Mouse (Mus musculus) testis, postnatal 10 days (tissue): ENCODE measurements at regions not wholly inside any gene's neighbourhood (a gene's known extent, or its start where the extent isn't known, plus 50 kb on each side); places are given as distances from the start of the nearest gene placed in this dataset.
"Not testable (repeated sequence)": the region's sequence is repeated elsewhere in the genome, so short reads cannot be mapped to it uniquely, and the experiment has no call there.

ENCODE experiments used
- DNase-seq: peaks from one replicate; pipeline ENCODE4 v3.0.0; 2021; ENCODE audit warnings: low spot score

DNA sequence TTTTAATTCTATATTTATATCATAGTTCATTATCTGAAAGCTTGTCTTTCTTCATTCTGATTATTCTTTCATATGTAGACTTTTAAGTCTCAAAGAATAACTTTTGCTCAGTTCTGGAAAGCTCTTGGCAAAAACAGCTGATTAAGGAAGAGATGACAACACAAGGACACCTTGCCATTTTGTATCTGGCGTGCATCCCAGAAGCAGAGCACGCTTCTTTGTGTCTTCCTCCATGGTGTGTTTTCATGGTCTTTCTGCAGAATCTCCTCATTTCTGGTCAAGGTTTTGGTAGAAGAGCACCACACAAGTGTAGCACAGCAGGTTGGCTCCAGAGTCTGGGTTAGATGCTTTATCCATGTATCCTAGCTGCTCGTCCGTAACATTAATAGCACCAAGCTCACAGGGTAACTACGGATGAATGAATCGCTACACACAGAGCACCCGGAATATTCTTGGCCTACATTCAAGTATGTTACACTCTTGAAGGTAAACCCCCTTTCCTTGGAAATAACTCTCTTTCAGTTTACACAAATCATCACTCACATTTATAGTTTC is 148.9 kb upstream of the Ddhd1 start:
- no peak for DNase-seq

DNA sequence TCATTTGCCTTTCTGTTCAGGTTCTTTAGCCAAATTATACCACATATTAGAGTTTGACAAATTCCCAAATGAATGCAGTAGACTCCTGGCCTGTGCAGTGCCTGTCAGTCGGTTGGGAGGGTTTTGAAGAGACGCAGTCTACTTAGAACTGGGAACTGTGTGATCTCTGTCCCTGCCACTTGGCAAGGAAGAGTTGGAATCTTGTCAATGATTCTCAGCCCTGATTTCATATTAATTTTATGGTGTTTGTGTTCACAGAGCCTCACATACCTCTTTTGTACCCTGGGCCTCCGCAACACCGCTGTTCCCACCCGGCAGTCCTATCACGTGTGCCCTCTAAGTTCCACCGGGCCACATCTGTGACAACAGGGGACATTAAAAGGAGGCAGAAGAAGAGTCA is 149.8 kb upstream of the Ddhd1 start:
- DNase-seq: no peak

DNA sequence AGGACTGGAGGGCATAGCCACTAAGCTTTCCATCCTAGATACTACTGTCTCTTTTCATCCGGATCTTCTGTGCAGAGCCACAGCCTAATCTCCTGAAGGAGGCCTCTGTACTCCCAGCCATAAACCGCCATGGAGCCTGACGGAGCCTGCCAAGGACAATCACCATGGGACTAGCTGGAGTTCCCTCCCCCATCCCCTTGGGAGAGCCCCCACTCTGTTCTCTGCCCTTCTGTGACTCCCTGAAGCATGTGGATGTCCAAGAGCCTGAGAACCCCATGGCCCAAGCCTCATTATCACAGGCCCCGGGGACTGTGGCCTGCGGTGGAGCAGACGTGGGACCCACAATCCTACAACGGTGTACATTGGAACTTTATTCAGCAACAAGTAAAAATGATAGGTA is 151.5 kb upstream of the Ddhd1 start:
- no peak for DNase-seq

DNA sequence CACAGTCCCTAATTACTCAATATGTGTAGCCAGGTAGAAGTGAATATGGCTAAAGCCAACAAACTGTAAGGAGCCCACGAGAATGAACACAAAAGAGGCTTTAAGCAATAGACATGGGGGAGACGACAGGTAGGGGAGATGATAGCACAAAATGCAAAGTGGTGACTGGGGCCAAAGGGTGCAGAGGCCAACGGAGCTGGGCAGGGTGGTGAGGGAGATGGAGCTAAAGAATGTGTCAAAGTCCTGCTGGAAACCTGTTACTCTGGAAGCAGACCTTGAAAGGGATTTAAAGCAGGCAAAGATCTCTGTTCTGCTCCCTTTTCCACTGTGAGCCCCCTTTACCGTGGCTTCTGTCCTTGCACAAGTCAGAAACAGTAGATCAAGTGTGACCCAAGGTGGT is 152.2 kb upstream of the Ddhd1 start:
- DNase-seq: no peak

DNA sequence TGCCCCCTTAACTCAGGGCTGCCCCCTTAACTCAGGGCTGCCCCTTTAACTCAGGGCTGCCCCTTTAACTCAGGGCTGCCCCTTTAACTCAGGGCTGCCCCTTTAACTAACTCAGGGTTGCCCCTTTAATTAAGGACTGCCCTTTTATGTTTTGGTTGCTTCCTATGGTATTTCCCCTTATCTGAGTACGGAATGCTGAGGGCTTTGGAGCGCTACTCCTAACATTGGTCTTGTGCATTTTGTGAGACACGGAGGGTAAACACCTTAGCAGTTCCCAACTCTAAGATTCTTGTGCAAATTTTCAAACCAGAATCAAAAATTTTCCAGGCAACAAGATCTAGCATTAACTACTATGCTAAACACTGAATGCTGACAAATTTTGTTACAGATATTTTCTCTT is 152.7 kb upstream of the Ddhd1 start:
- DNase-seq: no peak

DNA sequence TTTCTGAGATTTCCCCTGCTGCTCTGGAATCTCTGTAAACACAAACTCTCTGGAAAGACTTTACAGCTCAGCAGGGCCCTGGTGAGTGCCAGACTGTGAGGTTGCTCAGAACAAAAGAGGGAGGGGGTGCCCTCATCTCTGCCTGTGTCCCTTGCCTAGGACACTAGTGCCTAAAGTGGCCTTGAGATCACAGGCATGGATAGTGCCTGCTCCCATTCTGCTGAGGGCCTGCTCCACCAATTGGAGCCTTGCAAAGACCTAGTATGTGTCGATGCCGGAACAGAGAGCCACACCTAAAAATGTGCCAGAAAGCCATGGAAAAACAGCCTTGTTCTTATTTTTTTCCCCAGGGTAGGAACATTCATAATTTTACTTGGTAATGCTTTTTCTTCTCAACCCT is 157.7 kb upstream of the Ddhd1 start:
- no peak for DNase-seq

DNA sequence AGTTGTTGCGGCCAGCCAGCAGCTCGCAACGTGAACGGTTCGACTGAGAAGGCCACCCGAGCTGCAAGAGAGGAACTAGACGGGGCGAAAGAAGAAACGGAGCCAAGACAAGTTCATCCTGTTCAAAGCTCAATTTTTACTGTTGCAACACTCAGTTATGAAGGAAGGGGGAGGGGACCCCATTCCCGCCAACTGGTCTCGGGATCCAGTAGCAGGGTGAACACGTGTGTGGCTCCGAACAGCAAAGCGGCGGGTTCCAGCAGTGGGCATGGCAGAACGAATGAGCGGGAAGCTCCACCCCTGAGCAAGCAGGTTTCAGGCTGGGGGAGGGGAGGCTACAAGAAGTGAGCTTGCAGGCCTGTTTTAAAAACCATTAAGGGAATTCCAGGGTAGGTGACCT is 158.7 kb upstream of the Ddhd1 start:
- DNase-seq: not testable (repeated sequence)

DNA sequence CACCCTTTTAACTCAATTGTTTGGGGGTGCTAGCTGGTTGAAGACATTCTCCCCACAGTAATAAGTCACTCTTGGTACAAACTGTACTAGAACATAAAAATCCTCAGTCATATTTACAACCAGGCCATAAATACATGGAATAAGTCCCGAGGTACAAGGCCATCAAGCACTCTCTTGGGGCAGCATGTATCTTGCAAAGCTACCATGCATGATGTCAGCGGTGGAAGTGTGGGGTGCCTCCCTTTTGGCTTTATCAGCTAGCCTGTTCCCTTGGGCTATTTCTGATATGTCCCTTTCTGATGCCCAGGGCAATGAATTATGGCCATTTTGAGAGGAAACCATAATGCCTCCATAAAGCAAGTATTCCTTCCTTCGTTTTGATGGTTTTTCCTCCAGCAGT is 159.8 kb upstream of the Ddhd1 start:
- no peak for DNase-seq

DNA sequence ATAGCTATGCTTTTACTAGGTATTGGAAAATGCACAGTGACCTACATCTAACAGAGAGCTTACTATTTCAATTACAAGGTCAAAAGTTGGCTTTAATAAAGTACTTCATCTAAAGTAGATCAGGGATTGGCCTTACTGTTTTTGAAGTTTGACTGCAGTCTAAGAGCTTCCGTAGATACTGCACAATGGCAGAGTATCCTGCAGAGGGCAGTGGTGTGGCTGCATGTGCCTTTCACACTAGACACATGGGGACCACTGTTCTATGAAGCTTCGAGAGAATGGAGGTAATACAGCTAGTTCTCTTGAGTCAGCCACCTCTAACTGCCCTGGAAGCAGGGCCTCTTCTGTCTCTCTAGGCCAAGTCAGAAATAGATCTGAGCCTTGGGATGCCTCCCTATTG is 166.7 kb upstream of the Ddhd1 start:
- no peak for DNase-seq

DNA sequence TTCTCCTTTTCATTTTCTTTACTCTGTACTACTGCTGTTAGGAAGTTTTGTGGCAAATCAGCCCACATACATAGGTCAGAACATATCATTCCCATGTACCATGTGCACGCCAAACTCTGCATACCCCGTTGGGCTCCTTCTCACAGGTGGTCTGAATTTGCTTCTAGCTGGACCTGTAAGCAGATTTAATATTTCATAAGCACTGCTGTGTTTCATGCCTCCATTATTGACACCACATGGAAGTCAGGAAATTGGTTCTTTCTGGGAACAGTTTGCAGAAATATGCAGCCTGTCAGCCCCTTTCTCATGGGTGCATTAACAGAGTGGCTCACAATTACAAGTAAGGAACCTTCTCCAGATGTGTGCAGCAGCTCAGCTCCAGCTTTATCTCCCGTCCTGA is 168.1 kb upstream of the Ddhd1 start:
- no peak for DNase-seq

DNA sequence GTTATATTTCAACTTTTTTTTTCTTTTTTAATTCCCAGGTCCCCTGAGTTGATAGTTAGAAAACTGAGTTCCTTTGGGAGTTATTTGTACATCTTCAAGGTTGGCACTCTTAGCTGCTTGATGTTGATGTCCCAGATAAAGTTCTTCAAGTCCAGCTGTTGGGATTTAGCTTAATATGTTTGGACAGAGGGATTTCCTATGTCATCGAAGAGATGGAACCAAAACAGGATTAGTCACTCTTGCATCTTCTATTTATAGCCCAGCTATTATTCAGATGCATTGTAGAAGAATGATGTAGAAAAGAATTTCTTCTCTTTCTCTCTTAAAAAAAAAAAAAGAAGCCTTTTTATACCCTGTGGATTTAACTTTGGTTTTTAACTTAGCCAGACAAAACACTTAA is 169.2 kb upstream of the Ddhd1 start:
- no peak for DNase-seq

DNA sequence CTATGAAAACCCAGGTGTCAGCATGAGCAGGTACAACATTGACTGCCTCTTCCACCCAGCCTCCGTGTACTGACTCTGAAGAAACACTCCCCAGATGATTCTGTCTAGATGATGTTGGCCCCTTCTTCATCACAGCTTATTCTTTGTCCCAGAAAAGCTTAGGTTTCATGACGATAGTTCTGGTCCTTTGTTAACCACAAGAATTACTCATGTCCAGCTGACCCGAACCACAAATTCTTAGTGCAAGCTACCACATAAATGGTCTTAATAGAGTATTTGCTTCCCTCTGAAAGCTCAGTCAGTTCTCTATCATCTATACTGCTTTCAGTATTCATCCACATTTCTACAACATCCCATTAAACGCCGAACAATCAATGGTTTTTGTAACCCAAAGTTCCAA is 172.5 kb upstream of the Ddhd1 start:
- no peak for DNase-seq

DNA sequence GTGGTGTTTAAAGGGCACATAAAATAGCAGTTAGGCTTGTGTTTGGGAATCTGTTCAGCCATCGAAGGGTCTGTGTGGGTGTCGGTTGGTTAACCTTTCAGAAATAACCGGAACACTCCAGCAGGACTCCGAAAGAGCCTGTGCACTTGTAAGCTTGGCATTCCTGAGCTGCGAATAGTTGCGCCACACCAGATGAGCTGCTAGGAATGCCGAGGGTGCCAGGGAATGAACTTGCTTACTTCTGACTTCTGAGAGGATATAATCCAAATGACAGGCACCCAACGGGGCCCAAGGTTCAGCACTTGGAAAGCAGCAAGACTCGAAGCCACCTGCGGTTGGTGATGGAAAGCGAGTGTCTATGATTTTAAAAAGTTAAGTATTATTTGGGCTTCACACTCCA is 179.1 kb upstream of the Ddhd1 start:
- no peak for DNase-seq

DNA sequence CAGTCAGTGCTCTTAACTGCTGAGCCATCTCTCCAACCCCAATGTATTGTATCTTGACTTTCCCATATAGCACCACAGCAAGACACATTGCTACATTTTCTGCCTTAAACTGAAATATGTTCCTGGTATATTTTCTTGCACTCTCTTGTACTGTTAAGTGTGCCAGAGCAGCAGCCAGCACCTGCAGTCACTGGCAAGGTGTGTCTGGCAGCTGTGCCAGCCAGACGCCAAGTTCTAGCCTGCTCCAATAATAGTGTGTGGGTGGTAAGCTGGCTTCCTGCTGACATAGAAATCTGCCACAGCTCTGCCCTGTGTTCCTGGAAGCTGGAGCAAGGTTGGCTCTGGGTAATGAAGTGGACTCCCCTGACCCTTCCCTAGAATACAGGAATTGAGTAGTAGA is 185.9 kb upstream of the Ddhd1 start:
- no peak for DNase-seq

DNA sequence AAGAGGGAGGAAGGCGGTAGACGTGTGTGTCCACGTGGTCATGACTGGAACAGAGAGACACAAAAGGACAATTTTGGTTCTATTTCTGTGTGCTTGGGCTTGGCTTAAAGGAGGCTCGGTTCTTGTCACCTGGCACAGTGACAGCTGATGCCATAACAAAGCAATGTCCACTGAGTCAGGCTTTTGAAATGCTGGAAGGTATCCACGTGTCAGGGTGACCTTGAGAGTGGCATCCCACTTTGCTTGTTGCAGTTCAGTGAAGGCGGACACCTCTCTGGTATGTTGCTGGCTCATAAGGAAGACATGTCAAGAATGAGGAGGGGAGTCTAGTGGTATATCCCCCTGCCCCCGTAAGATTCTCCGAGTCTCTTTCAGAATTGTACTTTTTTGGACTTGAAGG is 192.6 kb upstream of the Ddhd1 start:
- DNase-seq: no peak

DNA sequence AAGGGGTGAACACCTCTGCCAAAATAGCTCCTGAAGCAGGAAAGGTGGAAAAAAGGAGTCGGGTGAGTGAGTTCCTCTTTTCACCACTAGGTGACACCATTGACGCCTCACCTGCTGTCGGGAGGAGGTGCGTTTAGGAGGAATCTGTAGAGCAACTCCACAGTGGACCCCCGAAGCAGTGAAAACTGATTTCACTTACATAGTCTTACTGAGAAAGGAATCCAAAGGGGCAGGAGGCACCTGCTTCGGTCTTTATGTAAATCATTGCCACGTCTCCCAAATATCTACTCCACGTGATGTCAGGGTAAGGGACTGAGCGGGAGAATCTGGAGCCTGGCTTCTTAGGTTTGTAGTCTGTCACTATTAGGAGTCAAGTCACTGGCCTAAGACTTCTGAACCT is 220.5 kb upstream of the Ddhd1 start:
- peak; percentile 60 for DNase-seq

DNA sequence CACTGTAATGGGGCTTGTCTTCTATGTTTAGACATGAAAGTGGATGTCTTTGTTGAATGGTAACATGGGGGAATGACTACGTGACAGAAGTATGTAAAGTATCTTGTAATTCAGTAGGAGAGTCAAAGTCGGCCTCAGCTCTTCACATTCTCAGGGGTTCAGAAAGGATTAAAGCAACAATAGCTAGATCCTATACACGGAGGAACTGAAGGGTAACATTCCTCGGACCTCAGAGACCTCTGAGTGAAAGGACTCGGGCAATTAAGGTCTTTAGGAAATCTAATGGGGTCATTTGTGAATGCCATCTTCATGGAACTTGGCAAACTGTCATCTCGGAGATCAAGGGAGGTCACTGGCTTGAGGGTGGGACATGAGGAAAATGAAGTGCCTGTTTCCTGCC is 262.8 kb upstream of the Ddhd1 start:
- DNase-seq: no peak

DNA sequence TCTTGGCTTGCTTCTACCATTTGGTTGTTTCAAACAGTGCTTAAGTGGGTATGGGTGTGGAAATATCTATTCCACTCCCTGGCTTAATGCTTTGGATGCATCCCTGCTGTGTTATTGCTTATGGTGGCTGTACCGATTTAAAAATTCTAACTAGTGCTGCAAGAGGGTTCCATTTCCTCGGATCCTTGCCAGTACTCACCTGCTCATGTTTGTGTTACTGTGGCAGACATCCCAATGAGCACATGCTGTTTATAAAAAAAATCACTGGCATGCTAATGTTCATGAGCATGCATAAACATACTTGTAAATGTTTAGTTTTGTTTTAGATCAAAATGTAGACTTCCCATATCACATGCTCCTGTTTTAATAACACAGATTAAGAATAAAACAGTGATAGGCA is 285.6 kb upstream of the Ddhd1 start:
- DNase-seq: no peak

DNA sequence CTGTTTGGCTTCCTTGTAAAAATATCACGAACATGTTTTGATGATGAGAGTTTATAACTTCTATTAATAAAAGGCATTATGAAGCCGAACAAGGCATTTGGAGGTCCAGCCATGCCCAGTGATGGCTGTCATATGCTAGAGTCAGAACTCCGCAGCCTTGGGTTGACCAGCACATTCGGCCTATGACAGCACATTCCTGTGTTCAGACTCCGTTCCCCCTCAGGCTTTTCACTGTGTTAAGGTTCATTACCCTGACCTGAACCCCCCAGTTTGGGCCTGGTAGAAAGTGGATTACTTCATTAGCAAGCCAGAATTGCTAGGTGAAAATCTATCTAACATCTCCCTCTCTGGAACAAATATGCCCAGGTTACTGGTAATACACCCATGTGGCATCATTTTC is 286.2 kb upstream of the Ddhd1 start:
- DNase-seq: no peak

DNA sequence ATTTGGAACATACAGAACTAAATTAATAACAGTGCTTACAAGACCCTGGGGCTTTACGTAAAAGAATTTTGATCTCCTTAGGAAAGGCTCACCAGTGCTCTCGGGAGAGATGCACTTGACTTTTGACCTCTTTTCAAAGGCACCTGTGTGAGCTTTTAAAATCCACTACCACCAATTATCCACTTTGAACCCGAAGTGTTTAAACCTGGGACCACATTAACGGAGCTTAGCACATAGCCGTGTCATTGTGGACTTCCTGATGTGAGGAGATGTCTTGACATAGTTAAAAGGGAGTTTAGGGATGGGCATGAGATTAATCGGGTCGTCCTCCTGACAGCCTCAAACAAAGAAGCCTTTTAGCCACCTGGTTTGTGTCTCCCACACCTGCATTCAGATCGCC is 286.6 kb upstream of the Ddhd1 start:
- no peak for DNase-seq

DNA sequence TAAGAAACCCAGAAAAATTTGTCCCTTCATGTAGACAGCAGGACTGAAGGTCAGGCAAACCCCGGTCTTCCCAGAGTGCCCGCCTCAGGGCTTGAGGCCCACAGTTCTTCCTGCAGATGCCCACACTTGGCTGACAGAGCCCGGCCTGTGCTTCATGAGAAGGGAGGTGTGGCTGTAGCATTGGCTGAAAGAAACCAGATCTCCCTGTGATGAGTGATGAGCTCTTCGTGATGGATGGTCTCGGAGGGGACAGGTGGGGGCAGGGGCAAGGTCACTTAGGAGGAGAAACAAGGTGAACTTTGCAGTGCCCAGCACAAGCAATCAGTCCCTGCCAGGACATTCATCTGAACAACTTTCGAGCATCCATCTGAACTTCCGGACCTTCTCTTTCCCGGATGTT is 298.7 kb upstream of the Ddhd1 start:
- DNase-seq: no peak

DNA sequence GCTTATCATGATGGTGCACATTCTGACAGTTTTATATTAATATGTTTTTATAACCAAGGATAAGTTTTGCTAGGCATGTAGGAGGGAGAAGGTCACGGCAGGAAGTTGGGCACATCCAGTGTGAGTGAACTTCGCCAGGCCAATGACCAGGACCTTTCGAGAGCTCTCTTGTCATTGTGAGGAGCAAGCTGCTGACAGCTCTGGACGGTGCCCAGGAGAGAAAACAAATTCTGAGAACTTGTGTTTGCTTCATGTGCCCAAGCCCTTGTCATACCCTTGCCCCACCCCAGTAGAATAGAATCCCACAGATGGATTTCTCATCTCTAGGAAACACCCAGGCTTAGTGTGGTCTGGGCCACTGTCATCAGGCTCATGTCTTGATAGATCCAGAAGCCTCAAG is 304.5 kb upstream of the Ddhd1 start:
- DNase-seq: no peak

DNA sequence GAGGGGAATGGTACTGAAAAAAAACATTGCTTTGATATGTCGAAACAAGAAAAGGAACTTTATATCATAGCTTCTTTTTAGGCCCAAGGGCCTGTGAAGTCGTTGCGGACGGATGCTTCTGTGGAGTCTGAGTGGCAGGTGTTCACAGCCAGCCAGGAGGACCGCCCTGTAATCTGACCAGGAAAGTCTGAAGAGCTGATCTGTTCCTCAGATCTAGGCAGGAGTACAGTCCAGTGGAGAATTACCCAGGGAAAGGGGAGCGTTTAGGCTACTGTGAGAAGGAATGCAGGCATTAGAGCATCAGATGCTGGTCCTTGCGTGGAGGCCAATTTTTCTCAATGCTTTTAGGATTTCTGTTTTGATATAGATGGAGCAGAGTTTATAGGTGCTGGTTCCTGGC is 306.1 kb upstream of the Ddhd1 start:
- DNase-seq: no peak

DNA sequence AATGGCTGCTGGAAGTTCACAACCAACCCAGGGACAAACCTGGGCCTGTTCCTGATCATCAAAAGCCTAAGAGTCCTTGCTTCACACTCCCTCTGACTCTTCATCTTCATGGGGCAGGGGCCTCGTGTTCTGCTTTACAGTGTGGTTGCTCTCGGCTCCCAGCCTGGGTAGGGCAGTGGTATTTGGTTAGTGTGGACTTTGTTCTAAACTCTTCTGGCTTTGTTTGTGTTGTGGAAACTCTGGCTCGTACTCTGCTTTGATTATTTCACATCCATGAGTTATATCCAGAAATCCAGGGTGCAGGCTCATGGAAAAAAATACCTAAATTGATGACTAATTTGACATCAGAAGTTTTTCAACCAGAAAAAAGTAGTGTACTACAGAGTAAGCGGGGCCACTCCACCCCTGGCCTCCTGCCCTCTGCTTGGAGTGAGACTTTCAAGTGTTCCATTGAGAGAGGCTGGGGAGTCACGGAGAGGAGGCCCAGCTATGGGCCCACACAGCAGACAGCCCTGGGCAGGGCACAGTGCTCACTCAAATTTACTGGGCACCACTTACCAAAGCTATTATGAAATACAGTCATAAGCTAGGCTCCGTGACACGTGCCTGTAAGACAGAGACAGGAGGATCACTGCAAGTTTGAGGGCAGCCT is 325.4 kb upstream of the Ddhd1 start:
- no peak for DNase-seq
